Mouse (Mus musculus) olfactory bulb, adult 2 months (tissue): ENCODE data around the gene Ssbp2. TPM values are rescaled to one million over a fixed set of nuclear protein-coding genes. Genes with fewer than 3 reads are reported as not detected.

Experiments
- H3K27ac ChIP-seq: fragments of 200-500 bp; 2 replicates; pipeline ENCODE4 v1.5.1; 2012; ENCODE audit warnings: low read depth, low read length; ENCODE audit not compliant: insufficient read depth
- H3K4me1 ChIP-seq: fragments of 200-500 bp; 2 replicates; pipeline ENCODE4 v1.6.1; 2012; ENCODE audit warnings: low read length; ENCODE audit not compliant: control insufficient read depth, insufficient read depth
- H3K4me3 ChIP-seq: fragments of 200-500 bp; 2 replicates; pipeline ENCODE4 v1.5.1; 2012; ENCODE audit warnings: mild to moderate bottlenecking, low read depth, low read length, moderate library complexity; ENCODE audit not compliant: insufficient read depth
- CTCF ChIP-seq: fragments of 200-500 bp; IDR thresholded peaks from 2 replicates; pipeline ENCODE4 v1.5.1; 2012; ENCODE audit warnings: low read depth, mild to moderate bottlenecking, low read length, moderate library complexity; ENCODE audit not compliant: insufficient read depth
- POLR2A ChIP-seq: fragments of 200-500 bp; IDR thresholded peaks from 2 replicates; pipeline ENCODE4 v1.6.1; 2012; ENCODE audit warnings: mild to moderate bottlenecking, low read depth, low read length, moderate library complexity; ENCODE audit not compliant: insufficient read depth
- WGBS: fragments of 180-500 bp; shearing (Covaris S2); methylation state at CpG from one replicate; pipeline ENCODE4 v1.1.7; 2018; 5-methylcytosine and 5-hydroxymethylcytosine counted together
- polyA plus RNA-seq: library from polyadenylated mRNA; stranded (reverse); fragments of >200 nt; gene quantifications from 2 replicates; pipeline ENCODE4 v1.2.4, GENCODE M21; 2012; ENCODE audit warnings: low replicate concordance; ENCODE audit not compliant: missing spikeins, insufficient read depth, insufficient read length

Ssbp2 gene
- polyA plus RNA-seq, 1 experiment, result 755 TPM

GRCm38 (mm10) chr13:91697011-91697410 is 236.9 kb downstream of the Ssbp2 start:
- 27% methylated on average over 3 of the region's 3 CpGs for WGBS
- no peaks in the 10 kb centered on the region for H3K4me1 ChIP-seq
- H3K4me3 ChIP-seq, result no peak overlapping the region
- TF ChIP-seq POLR2A (no peak), CTCF (no peak)
- H3K27ac ChIP-seq, result no peak overlapping the region

- no peak for TF ChIP-seq POLR2A
- Histone ChIP-seq H3K27ac (no peak overlapping the region), H3K4me3 (no peak overlapping the region), H3K4me1 (no peaks in the 10 kb centered on the region)
- 84% methylated on average over 6 of the region's 6 CpGs for WGBS
These were observed 242.3 kb downstream of the Ssbp2 start for GRCm38 (mm10) chr13:91702337-91702736.

GRCm38 (mm10) chr13:91719487-91719886 is 259.4 kb downstream of the Ssbp2 start:
- TF ChIP-seq CTCF, result no peak
- Histone ChIP-seq H3K4me1 (peaks cover 5% of the 10 kb centered on the region; the same call in 1 of the 2 replicates), H3K27ac (no peak overlapping the region), H3K4me3 (no peak overlapping the region)
- WGBS, result 80% methylated on average over 6 of the region's 6 CpGs

- 67% methylated on average over 8 of the region's 8 CpGs for WGBS
- peaks cover 5% of the 10 kb centered on the region; the same call in 1 of the 2 replicates for H3K4me1 ChIP-seq
- H3K27ac ChIP-seq, result no peak overlapping the region
- no peak overlapping the region for H3K4me3 ChIP-seq
- TF ChIP-seq CTCF, result no peak
- TF ChIP-seq POLR2A, result no peak
These were observed 263.1 kb downstream of the Ssbp2 start for GRCm38 (mm10) chr13:91723108-91723735.

- Histone ChIP-seq H3K4me3 (no peak overlapping the region), H3K27ac (no peak overlapping the region), H3K4me1 (peaks cover 5% of the 10 kb centered on the region; the same call in 1 of the 2 replicates)
- WGBS, result 82% methylated on average over 7 of the region's 7 CpGs
- TF ChIP-seq POLR2A, result no peak
- TF ChIP-seq CTCF, result no peak
These were observed 263.6 kb downstream of the Ssbp2 start for GRCm38 (mm10) chr13:91723736-91724119.

- Histone ChIP-seq H3K4me3 (no peak overlapping the region), H3K27ac (no peak overlapping the region), H3K4me1 (peaks cover 5% of the 10 kb centered on the region; the same call in 1 of the 2 replicates)
- 68% methylated on average over 3 of the region's 3 CpGs for WGBS
- TF ChIP-seq CTCF (no peak), POLR2A (no peak)
These were observed 264.1 kb downstream of the Ssbp2 start for GRCm38 (mm10) chr13:91724211-91724610.

GRCm38 (mm10) chr13:91725130-91725529 is 265.0 kb downstream of the Ssbp2 start:
- Histone ChIP-seq H3K4me1 (peaks cover 5% of the 10 kb centered on the region; the same call in 1 of the 2 replicates), H3K27ac (no peak overlapping the region), H3K4me3 (no peak overlapping the region)
- no peak for TF ChIP-seq CTCF
- TF ChIP-seq POLR2A, result no peak
- WGBS, result 74% methylated on average over 3 of the region's 3 CpGs

- TF ChIP-seq POLR2A (no peak), CTCF (no peak)
- Histone ChIP-seq H3K27ac (no peak overlapping the region), H3K4me3 (no peak overlapping the region), H3K4me1 (peaks cover 5% of the 10 kb centered on the region; the same call in 1 of the 2 replicates)
These were observed 267.8 kb downstream of the Ssbp2 start for GRCm38 (mm10) chr13:91727899-91728298.

- Histone ChIP-seq H3K4me1 (peaks cover 6% of the 10 kb centered on the region; the same call in 1 of the 2 replicates), H3K27ac (no peak overlapping the region), H3K4me3 (no peak overlapping the region)
- 88% methylated on average over 1 of the region's 1 CpGs for WGBS
- TF ChIP-seq POLR2A, result no peak
- no peak for TF ChIP-seq CTCF
These were observed 277.1 kb downstream of the Ssbp2 start for GRCm38 (mm10) chr13:91737191-91737590.
